Mouse (Mus musculus): ENCODE measurements at regions not wholly inside any gene's neighbourhood (a gene's known extent, or its start where the extent isn't known, plus 50 kb on each side); places are given as distances from the start of the nearest gene placed in this dataset.

DNA sequence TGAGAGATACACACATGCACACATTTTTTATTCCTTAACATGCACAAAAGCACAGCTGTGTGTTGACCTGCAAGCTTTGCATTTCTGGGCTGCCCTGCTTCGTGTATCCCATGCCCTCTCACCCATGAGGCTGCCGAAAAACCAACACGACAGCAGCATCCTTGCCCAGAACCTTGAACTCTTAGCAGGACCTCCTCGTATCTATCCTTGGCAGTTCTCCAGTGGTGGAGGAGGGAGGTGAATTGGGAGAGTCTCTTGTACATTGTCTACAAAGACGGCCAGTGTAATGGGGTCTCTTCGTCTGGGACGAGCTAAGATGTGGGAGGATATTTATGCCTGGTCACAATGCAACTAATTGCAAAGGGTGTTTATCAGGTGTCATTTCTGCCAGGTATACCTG lies 149.6 kb upstream of the Cadm1 start:
- no peak for TF ChIP-seq MAX (IDR thresholded peaks at IDR 0.05; ENCODE audit: low read depth)
- TF ChIP-seq POLR2A (IDR thresholded peaks at IDR 0.05; ENCODE audit: insufficient read length, low read depth), result no peak
- TF ChIP-seq USF1 (IDR thresholded peaks at IDR 0.05; ENCODE audit: low read depth), result no peak
- no peak for TF ChIP-seq CEBPB (IDR thresholded peaks at IDR 0.05; ENCODE audit: insufficient read depth, poor library complexity, severe bottlenecking)
- no peak for TF ChIP-seq POLR2AphosphoS2 (IDR thresholded peaks at IDR 0.05; ENCODE audit: insufficient read length, low read depth)
- TF ChIP-seq TCF12 (IDR thresholded peaks at IDR 0.05; ENCODE audit: insufficient read depth, poor library complexity, severe bottlenecking), result no peak
- TF ChIP-seq E2F4 (IDR thresholded peaks at IDR 0.05; ENCODE audit: insufficient read depth), result no peak
- TF ChIP-seq TCF3 (IDR thresholded peaks at IDR 0.05; ENCODE audit: insufficient read length, low read depth), result no peak
- TF ChIP-seq MYOD1 (IDR thresholded peaks at IDR 0.05; ENCODE audit: control insufficient read depth in 1 of 3, insufficient read length in 2 of 3, low read depth in 2 of 3), result no peak
- no peak for TF ChIP-seq MYOG (IDR thresholded peaks at IDR 0.05; ENCODE audit: control insufficient read depth in 1 of 3, insufficient read depth in 1 of 3, insufficient read length in 2 of 3, low read depth in 2 of 3)
- TF ChIP-seq REST (IDR thresholded peaks at IDR 0.05; ENCODE audit: insufficient read depth, insufficient read length), result no peak
- TF ChIP-seq SRF (IDR thresholded peaks at IDR 0.05; ENCODE audit: control insufficient read depth, insufficient read length, low read depth), result no peak

Measured in myocyte (in vitro differentiated cells).